Mouse (Mus musculus) limb, embryonic 12.5 days (tissue): Measurements from ENCODE around the gene Shroom3. TPM values are rescaled to one million over a fixed set of nuclear protein-coding genes. Genes with fewer than 3 reads are reported as not detected.
A peak's percentile ranks its signal among the peaks of the same experiment; 100 is the strongest.

Experiments
- ATAC-seq: fragments of 200-750 bp; cut with Nextera tagmentation; 2 replicates; pipeline ENCODE4 v1.8.0; 2017; ENCODE audit warnings: low read depth, moderate TSS enrichment; ENCODE audit not compliant: insufficient number of reproducible peaks, insufficient read depth, low FRiP score, low TSS enrichment
- H3K27ac ChIP-seq: fragments of 300-500 bp; sonication (generic); 2 replicates; pipeline ENCODE4 v1.5.1; 2016; ENCODE audit warnings: mild to moderate bottlenecking, moderate library complexity
- H3K27me3 ChIP-seq: fragments of 300-500 bp; sonication (generic); 2 replicates; pipeline ENCODE4 v1.6.1; 2016; ENCODE audit warnings: mild to moderate bottlenecking, moderate library complexity
- H3K36me3 ChIP-seq: fragments of 300-500 bp; sonication (generic); 2 replicates; pipeline ENCODE4 v1.6.1; 2016; ENCODE audit warnings: mild to moderate bottlenecking, moderate library complexity
- H3K4me1 ChIP-seq: fragments of 300-500 bp; sonication (generic); replicated peaks from 2 replicates; pipeline ENCODE4 v1.6.1; 2016
- H3K4me2 ChIP-seq: fragments of 300-500 bp; sonication (generic); 2 replicates; pipeline ENCODE4 v1.6.1; 2016; ENCODE audit warnings: mild to moderate bottlenecking, moderate library complexity
- H3K4me3 ChIP-seq: fragments of 300-500 bp; sonication (generic); replicated peaks from 2 replicates; pipeline ENCODE4 v1.5.1; 2016; ENCODE audit warnings: mild to moderate bottlenecking
- H3K9ac ChIP-seq: fragments of 300-500 bp; sonication (generic); replicated peaks from 2 replicates; pipeline ENCODE4 v1.6.1; 2016; ENCODE audit warnings: mild to moderate bottlenecking, moderate library complexity
- H3K9me3 ChIP-seq: fragments of 300-500 bp; sonication (generic); 2 replicates; pipeline ENCODE4 v1.6.1; 2016; ENCODE audit warnings: mild to moderate bottlenecking, moderate library complexity
- WGBS: fragments of 180-500 bp; shearing (Covaris S2); methylation state at CpG from one replicate; pipeline ENCODE4 v1.1.7; 2016; 5-methylcytosine and 5-hydroxymethylcytosine counted together
- polyA plus RNA-seq: library from polyadenylated mRNA; unstranded; fragments of >200 nt; fragmentation: Nextera tagmentation; extraction: Ambion mirVana; gene quantifications from 2 replicates; pipeline ENCODE4 v1.2.1, GENCODE M21; 2016

The Shroom3 gene
- polyA plus RNA-seq, 1 experiment from 2014 or later = 6.6 TPM

DNA sequence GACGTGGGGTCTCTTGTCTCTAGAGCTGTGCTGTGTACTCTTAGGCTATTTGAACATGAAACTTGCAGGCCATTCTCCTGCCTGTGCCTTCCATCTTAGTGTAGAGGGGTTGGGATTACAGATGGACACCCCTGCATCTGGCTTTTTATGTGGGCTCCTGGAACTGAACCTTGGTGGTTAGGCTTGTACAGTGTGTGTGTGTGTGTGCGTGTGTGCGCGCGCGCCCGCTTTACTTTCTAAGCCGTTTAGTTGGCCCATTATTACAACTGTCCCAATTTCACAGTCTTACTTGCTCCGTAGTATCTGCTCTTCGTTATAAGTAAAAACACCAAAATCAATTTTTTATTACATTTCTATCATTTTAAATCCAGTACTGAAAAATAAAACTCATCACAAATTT is 1.4 kb upstream of the Shroom3 start:
- Histone ChIP-seq H3K4me2 (no peak overlapping the region), H3K4me3 (no peak overlapping the region), H3K4me1 (peaks cover 8% of the 10 kb centered on the region), H3K36me3 (no peaks in the 10 kb centered on the region), H3K9me3 (no peaks in the 10 kb centered on the region), H3K9ac (no peak overlapping the region), H3K27me3 (no peaks in the 10 kb centered on the region), H3K27ac (no peak overlapping the region)
- 83% methylated on average over 10 of the region's 10 CpGs for WGBS
- no peak for ATAC-seq

DNA sequence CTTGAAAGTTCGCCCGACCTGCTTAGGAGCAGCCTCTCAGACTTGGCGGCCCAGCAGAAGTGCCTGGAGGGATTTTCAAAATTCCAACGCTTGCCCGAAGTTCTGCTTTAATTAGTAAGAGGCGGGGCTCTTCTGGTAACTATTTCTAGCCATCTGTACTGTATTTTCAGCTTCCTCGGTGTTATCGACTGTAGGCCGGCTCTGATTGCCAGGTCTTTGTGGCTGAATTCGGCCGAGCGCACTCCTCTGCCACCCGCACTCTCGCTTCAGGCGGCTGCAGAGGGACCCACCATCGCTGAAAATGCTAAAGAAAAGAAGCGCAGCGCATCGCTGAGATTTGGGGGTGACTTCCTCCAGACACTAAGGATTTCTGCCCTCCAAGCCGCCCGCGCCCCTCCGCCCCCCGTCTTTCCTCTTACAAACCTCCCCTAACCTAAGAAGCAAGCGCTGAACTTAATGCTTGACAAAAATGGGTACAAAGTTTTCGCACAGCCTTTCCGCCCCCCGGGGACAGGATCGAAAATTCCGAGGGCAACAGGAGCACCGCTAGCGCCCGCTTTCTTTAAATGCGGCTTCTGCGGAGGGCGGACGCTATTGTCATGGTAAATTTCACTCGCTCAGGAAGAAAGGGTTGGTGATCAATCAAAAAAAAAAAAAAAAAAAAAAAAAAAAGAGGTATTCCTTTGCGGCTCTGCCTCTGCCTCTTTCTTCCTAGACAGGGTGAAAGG is 450 bp upstream of the Shroom3 start:
- WGBS = under 1% methylated on average over 39 of the region's 39 CpGs
- Histone ChIP-seq H3K9ac (peak overlapping the region; percentile 70), H3K4me1 (peaks cover 8% of the 10 kb centered on the region), H3K9me3 (no peaks in the 10 kb centered on the region), H3K36me3 (no peaks in the 10 kb centered on the region), H3K27ac (peak overlapping the region; percentile 82), H3K27me3 (no peaks in the 10 kb centered on the region), H3K4me2 (peak overlapping the region; percentile 96), H3K4me3 (peak overlapping the region; percentile 58)
- 0 out of 2 replicates have a peak, but pooled peaks have one; percentile 31 for ATAC-seq

DNA sequence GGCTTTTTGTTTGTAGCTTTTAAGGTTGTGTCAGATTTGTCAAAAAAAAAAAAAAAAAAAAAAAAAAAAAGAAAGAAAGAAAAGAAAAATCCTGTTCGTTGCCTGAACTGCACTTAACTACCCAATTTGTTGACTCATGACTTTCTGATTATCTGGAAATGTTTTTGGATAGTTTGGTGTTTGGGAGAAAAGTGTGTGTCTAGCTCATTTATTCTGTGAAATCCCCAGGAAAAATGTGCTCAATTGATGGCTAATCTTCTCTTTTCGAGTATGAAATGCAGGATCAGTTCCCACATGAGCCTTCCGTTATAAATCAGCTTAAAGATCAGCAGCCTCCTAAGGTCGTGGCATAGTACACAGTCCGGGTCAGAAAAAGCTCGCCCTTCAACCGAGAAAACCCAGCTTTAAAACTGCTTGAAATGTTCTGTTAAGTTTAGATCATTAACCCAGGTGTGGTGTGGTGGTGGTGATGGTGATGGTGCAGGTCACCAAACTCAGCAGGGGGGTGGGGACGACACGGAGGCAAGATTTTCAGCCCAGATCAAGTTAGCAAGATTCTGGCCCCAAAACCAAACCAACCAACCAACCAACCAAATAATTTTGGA is 738 bp downstream of the Shroom3 start:
- 20% methylated on average over 9 of the region's 9 CpGs for WGBS
- Histone ChIP-seq H3K9me3 (peaks cover 1% of the 10 kb centered on the region; the same call in 1 of the 2 replicates), H3K9ac (peak overlapping the region; percentile 70; the same call in 1 of the 2 replicates), H3K27me3 (no peaks in the 10 kb centered on the region), H3K4me2 (peak overlapping the region; percentile 96), H3K27ac (no peak overlapping the region), H3K4me3 (peak overlapping the region; percentile 58), H3K4me1 (peaks cover 8% of the 10 kb centered on the region), H3K36me3 (no peaks in the 10 kb centered on the region)
- ATAC-seq = no peak

DNA sequence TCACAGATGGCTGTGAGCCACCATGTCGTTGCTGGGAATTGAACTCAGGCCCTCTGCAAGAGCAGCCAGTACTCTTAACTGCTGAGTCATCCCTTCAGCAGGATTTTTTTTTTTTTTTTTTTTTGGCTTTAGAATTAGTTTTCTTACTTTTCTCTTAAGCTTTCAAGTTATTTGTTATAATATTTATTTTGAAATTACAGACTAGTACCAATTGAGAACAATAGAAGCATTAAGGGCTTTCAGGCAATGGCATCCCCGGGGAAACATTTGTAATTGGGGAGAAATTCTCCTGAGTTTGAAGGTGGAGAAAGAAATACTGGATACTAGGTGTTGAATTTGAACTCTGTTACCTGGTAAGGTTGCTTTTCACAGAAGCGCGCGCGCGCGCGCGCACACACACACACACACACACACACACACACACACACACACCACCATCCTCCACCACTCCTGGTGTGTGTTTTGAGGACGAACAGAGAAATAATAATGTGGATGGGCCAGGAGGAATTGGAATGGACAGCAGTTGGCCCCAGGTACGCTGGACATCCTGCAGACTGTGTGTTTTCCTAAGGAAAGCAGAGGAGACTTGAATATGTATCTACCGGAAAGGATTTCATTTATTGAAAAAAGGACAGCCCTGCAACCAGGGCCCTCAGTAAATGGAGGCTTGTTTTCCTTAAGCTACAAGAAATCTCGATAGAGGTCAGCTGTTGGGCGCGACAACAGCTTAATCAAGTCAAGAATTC is 1.7 kb downstream of the Shroom3 start:
- H3K4me3 ChIP-seq = no peak overlapping the region
- no peak overlapping the region for H3K27ac ChIP-seq
- H3K9me3 ChIP-seq = peaks cover 3% of the 10 kb centered on the region; the same call in 1 of the 2 replicates
- H3K27me3 ChIP-seq = no peaks in the 10 kb centered on the region
- H3K4me2 ChIP-seq = no peak overlapping the region
- H3K4me1 ChIP-seq = peaks cover 8% of the 10 kb centered on the region
- no peaks in the 10 kb centered on the region for H3K36me3 ChIP-seq
- WGBS = 89% methylated on average over 16 of the region's 16 CpGs
- H3K9ac ChIP-seq = no peak overlapping the region
- ATAC-seq = no peak

DNA sequence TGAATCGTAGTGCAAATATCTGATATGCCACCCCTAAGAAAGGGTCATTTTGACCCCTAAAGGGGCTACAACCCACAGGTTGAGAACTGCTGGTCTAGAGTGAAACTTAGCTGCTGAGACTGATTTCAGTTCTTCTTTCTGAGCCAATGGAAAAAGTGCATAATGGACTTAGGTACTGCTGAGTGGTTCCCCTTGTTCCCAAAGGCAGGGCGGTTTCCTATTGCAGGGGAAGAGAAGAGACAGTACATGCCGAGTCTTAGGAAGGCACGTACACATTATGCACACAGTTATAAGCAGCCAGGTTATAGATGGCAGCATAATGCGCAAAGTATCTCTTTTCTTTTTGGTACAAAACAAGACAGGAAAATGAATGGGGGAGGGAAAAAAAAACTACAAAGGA is 4.9 kb downstream of the Shroom3 start:
- H3K9ac ChIP-seq = no peak overlapping the region
- 86% methylated on average over 5 of the region's 5 CpGs for WGBS
- 0 out of 2 replicates have a peak, but pooled peaks cover 2% of the 10 kb centered on the region for H3K4me1 ChIP-seq
- no peak overlapping the region for H3K4me2 ChIP-seq
- no peak for ATAC-seq
- H3K27me3 ChIP-seq = no peaks in the 10 kb centered on the region
- no peak overlapping the region for H3K4me3 ChIP-seq
- H3K27ac ChIP-seq = no peak overlapping the region
- H3K9me3 ChIP-seq = peaks cover 3% of the 10 kb centered on the region; the same call in 1 of the 2 replicates
- no peaks in the 10 kb centered on the region for H3K36me3 ChIP-seq

DNA sequence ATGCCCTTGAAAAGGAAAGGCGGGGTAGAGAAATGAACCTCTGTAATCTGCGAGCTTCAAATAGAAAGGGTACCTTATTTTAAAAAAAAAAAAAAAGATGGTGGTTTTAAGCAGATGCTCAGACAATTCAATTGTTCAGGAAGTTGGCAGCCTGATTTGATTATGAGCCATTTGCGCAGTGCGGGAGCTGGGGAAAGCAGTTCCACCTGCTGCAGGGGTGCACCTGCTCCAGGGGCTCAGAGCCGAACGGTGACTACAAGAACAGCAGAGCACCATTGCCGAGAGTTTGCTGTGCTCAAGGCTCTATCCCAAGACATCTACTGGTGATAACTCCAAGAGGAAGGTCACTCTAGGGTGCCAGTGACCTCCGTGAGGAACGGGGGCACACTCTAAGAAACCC is 5.3 kb downstream of the Shroom3 start:
- 0 out of 2 replicates have a peak, but pooled peaks cover 2% of the 10 kb centered on the region for H3K4me1 ChIP-seq
- ATAC-seq = no peak
- no peak overlapping the region for H3K4me3 ChIP-seq
- no peaks in the 10 kb centered on the region for H3K36me3 ChIP-seq
- peaks cover 3% of the 10 kb centered on the region; the same call in 1 of the 2 replicates for H3K9me3 ChIP-seq
- 86% methylated on average over 9 of the region's 9 CpGs for WGBS
- H3K9ac ChIP-seq = no peak overlapping the region
- H3K27ac ChIP-seq = no peak overlapping the region
- H3K4me2 ChIP-seq = no peak overlapping the region
- no peaks in the 10 kb centered on the region for H3K27me3 ChIP-seq

DNA sequence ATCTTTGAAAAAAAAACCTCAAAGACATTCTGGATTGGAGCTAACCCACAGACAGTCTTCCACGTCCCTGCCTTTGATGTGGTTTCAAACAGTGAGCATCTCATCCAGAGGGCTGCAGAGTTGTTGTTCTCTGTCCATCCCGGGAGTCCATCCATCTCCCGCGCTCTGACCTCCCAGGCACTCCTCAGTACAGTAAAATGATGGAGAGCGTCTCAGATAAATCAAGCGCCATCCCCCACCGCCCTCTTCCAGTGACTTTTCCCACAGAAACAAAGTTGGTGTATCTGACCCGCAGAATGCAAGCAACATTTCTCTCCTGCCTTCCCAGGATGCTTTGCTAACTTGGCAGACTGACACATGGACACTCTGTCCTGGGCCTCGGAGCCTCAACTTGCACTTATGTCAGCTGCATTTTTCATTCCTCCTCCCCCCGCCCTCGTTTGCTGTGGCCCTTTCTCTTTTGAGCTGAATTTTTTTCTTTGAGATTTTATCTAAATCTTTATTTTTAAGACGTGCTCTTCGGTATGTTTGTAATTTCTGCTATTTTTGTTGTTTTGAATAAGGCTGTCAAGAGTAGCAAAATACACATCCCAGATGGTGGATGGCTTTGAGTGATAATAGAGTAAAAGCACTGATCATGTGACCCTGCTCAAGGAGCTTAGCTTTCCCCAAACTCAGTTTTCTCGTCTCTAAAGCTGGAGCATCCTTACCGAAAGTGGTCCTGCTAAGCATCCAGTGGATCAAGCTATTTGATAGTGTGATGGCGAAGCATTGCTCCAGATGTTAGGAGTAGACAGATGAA is 9.2 kb downstream of the Shroom3 start:
- no peaks in the 10 kb centered on the region for H3K27me3 ChIP-seq
- H3K9me3 ChIP-seq = peaks cover 3% of the 10 kb centered on the region; the same call in 1 of the 2 replicates
- ATAC-seq = no peak
- no peak overlapping the region for H3K27ac ChIP-seq
- no peak overlapping the region for H3K4me3 ChIP-seq
- H3K4me2 ChIP-seq = no peak overlapping the region
- H3K36me3 ChIP-seq = no peaks in the 10 kb centered on the region
- WGBS = 67% methylated on average over 16 of the region's 16 CpGs
- H3K4me1 ChIP-seq = no peaks in the 10 kb centered on the region
- H3K9ac ChIP-seq = no peak overlapping the region

DNA sequence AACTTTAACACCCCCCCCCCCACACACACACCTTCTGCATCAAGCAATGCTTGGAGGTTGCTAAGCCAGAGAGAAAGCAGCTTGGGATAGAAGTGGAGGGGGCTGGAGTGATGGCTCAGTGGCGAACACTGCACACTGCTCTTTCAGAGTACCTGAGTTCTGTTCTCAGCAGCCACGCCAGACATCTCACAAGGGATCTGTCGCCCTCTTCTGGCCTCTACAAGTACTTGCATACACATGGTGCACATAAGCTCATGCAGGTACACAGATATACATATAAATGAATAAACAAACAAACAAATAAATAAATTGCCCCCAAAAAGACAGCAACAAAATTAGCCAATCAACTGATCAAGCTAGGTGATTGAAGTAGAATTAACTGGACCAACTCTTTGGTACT is 10.5 kb downstream of the Shroom3 start:
- no peak overlapping the region for H3K4me2 ChIP-seq
- peaks cover 9% of the 10 kb centered on the region for H3K4me1 ChIP-seq
- H3K27me3 ChIP-seq = no peaks in the 10 kb centered on the region
- no peak for ATAC-seq
- H3K9ac ChIP-seq = no peak overlapping the region
- no peak overlapping the region for H3K27ac ChIP-seq
- no peaks in the 10 kb centered on the region for H3K36me3 ChIP-seq
- no peak overlapping the region for H3K4me3 ChIP-seq
- peaks cover 3% of the 10 kb centered on the region; the same call in 1 of the 2 replicates for H3K9me3 ChIP-seq
- WGBS = 91% methylated on average over 3 of the region's 3 CpGs

DNA sequence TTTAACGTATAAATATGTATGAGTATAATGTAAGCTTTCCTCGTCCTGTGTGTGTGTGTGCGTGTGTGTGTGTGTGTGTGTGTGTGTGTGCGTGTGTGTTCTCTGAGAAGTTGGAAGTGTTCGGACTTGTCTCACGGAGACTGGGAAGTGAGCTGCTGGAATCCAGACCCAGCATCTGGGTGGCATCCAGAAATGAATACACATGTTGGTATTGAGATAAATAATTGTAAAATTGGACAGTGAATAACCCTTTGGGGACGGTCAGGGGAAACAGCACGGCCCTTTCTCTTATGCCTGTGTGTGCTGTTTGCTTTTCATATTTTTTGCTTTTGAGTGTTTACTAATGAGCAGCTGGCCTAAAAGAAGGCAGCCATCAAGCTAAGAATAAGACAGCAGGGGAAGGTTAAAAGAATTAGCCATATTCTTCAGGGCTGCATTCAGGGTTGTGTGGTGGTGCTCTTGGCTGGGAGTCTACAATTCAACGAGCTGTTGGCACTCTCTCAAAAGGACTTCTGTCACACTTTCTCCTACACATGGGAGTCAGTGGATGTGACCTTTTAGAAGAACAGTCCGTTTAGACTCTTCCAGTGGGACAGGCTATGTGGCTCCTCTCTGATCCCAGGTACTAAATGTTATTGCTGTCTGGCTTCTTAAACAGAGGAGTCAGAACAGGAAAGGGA is 11.2 kb downstream of the Shroom3 start:
- Histone ChIP-seq H3K27me3 (no peaks in the 10 kb centered on the region), H3K9ac (no peak overlapping the region), H3K27ac (no peak overlapping the region), H3K4me1 (peaks cover 14% of the 10 kb centered on the region), H3K36me3 (no peaks in the 10 kb centered on the region), H3K9me3 (no peaks in the 10 kb centered on the region), H3K4me3 (no peak overlapping the region), H3K4me2 (no peak overlapping the region)
- ATAC-seq = no peak
- WGBS = 90% methylated on average over 10 of the region's 10 CpGs

DNA sequence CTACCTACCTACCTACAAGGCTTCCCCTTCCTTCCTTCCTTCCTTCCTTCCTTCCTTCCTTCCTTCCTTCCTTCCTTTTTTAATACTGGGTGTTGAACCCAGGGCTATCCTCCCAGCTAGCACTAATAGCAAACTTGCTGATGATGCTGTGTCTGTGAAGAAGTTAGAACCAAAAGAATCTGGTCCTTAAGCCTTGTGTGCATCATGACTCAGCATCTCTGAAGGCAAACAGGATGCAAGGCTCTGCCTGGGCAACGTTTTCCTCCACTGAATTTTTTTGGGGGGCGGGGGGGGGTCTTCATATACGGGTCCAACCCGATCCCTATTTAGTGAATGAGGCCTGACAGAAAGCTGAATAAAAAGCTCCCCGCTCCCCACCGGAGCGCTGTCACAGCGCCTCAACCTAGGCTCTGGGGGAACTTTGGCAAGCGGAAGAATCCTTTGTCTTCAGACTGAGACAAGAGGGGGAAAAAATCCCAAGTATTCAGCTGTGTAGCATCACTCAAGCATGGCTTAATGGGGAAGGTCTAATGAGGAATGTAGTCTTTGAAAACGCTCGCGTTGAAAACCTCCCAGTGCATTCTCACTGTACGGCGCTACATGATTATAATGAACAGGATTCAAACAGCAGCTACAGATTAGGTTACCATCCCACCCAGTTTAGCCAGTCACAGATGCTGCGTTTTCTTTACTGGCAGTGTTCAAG is 15.0 kb downstream of the Shroom3 start:
- Histone ChIP-seq H3K9me3 (no peaks in the 10 kb centered on the region), H3K4me1 (peaks cover 14% of the 10 kb centered on the region), H3K27me3 (no peaks in the 10 kb centered on the region), H3K9ac (no peak overlapping the region), H3K4me2 (peak overlapping the region; percentile 51), H3K27ac (no peak overlapping the region), H3K36me3 (no peaks in the 10 kb centered on the region), H3K4me3 (peak overlapping the region; percentile 20)
- no peak for ATAC-seq
- WGBS = 10% methylated on average over 15 of the region's 15 CpGs
